Mouse (Mus musculus) erythroid progenitor cell, adult 5-6 weeks (primary cell): ENCODE measurements around the gene Capns1. TPM values are rescaled to one million over a fixed set of nuclear protein-coding genes. Genes with fewer than 3 reads are reported as not detected.
"Not testable (repeated sequence)": the region's sequence is repeated elsewhere in the genome, so short reads cannot be mapped to it uniquely, and the experiment has no call there.

ENCODE experiments used
- ATAC-seq: replicated peaks from 2 replicates; pipeline ENCODE4 v1.8.0; 2016; ENCODE audit warnings: moderate number of reproducible peaks, mild to moderate bottlenecking, moderate TSS enrichment, inconsistent platforms; ENCODE audit not compliant: poor library complexity, low FRiP score, severe bottlenecking
- total RNA-seq, 2 experiments: library from RNA; stranded (forward) in 1 of 2; stranded (reverse) in 1 of 2; fragments of 150-400 nt in 1 of 2; fragments of 186-747, 209-891 nt in 1 of 2; gene quantifications; 2 replicates each; pipeline versions ENCODE4 v1.2.3 to v1.2.4; 2015 to 2017; ENCODE audit warnings: low replicate concordance in 2 of 2

Capns1 gene
- total RNA-seq, 2 experiments from 2014 or later: 66.3 to 161 TPM

DNA sequence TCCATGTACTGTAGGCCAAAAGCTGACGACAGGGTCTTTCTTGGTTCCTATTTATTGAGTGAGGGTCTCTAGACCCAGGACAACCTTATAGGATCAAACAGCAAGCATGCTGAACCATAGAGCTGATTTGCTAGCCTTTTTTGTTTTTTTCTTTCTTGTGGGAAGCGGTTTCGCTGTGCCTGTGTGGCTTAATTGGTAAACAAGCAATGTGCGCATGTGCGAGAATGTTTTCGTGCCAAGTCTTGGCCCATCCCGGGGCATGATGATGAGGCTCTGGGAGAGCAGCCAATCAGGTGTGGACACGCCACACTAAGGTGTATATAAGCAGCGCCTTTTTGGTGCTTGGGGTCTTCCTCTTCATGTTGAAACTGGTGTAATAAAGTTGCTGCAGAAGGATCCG, 16.7 kb downstream of the Capns1 start:
- not testable (repeated sequence) for ATAC-seq

DNA sequence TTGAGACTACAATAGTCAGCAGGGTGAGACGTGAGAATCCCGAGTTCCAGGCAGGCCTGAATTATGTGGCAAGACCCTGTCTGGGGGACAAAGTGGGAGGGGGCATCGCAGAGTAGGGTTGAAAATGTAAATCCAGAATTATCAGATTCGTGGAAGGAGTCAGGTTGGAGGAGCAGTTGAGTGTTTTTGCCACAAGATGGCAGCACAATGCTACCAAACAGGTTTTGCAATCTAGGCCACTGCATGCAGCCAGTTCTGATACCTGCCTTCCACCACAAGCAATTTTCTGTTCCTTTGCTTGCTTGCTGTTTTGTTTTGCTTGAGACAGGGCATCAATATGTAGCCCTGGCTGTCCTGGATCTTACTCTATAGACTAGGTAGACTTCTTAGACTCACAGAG, 17.3 kb downstream of the Capns1 start:
- peak; percentile 65 for ATAC-seq

DNA sequence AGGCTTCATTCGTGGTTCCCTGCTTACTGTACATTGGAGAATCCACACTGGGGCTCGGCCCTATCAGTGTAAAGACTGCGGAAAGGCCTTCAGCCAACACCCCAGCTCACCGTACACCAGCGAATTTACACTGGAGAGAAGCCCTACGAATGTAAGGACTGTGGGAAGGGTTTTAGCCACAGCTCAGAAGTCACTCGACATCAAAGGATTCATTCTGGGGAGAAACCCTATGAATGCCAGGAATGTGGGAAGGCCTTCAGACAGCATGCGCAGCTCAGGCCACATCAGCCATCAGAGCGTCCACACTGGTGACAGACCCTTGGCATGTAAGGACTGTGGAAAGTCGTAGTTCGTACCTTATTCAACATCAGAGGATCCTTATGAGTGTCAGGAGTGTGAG, 20.4 kb downstream of the Capns1 start:
- ATAC-seq: no peak

DNA sequence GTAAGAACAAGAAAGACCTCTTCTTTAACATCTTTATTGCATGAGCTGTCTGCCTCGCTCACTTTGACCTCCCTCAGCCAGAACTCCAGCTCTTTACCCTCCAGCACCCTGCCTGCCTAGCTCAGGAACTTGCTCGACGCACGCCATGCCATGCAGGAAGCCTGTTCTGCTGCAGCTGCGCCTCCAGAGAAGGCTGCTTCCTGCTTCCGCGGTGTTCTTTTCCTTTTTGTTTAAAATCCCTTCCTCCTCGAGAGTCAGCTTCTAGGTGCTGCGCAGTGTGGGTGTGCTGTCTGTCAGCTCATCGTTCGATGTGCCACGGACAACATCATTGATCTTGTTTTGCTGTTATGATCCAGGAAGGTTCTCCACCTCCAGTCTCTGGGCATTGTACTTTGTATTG, 22.1 kb downstream of the Capns1 start:
- ATAC-seq: no peak

DNA sequence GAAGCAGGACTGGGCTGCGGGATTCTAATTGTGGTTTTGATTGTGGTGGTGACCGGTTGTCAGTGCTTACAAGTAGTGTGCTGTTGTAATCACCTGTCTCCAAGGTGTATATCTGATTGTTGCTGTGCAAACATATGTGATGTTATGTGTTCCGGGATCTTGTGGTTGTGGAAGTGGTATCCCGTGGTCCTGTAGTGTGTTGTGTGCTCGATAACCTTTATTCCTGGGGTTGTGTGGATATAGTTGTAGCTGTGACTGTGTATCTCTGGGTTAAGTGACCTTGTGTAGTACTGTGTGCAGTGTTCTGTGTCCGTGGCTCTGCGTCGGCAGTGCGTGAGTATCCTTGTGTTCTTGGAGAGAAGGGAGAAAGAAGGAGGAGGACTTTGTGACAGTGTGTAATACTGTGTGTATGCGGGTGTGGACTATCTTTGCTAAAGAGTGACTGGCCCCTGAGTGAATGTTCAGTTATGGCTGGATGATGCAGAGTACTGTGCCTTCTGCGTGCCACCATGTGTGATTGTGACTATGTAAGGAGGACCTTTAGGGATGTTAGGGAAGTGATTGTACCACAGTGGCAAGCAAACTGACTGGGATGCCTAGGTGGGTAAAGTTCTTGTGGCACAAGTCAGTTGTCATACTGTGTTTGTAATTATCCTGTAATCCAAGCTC, 28.2 kb downstream of the Capns1 start:
- ATAC-seq: peak; percentile 22

DNA sequence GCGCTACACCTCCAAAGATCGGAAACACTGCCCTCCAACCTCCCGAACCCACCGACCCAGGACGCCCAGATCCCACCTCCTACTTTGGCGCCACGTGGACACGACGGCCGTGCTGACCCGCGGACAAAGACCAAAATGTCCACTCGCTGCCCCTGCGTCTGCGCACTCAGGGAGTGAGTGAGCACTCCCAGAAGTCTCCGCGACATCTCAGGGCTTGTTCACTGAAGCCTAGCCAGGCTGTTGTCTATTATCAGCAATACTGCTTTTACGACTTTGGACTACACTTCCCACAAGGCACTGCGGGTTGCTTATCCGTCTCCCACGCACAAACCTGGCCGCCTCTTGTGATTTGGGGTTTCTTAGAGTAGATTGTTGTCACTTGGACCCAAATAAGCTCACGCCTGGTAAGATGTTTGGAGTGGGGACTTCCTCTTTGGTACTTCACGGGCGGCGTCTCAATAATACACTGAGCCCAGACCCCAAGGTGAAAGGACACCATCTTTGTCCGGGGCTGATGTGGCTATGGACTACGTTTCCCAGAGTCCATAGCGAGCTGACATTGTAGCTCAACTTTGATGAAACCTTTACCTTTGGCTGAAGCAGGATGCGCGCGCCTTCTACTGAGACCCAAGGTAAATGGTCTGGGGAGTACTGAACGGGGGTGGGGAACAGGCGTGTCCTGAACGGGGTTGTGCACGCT, 28.9 kb downstream of the Capns1 start, which contains the start of gene Zfp146:
TSS of gene Zfp146 (minus strand) at position 168 of the 700 bp plus-strand sequence.
- peak; percentile 95 for ATAC-seq

DNA sequence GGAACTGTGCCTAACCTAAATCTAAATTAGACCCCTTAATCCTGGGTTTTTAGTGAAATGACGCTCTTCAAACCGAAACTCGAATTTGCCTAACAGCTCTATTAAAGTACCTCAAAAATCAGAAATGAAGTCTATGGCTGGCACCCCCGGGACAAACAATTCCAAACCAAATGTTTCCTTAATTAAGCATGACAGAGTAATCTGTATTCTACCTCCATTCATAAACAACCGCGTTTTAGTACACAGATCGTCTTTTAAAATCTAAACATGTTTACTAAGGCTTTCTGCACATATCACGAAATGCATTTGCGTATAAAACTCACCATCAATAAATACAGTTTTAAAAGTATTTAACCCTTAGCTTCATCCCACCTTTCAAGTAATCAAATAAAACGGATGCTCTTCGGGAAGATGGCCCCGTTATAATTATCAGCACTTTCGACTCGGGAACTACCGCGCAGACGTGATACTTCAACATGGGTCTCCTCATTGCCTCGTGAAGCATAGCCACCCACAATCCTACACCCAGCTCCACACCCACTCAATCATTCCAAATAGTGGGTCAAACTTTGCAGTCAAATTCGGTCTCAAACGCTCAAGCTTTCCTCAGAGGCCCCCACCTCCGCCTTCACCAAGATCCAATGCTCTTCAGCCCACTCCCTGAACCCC, 29.6 kb downstream of the Capns1 start:
- ATAC-seq: peak; percentile 37

DNA sequence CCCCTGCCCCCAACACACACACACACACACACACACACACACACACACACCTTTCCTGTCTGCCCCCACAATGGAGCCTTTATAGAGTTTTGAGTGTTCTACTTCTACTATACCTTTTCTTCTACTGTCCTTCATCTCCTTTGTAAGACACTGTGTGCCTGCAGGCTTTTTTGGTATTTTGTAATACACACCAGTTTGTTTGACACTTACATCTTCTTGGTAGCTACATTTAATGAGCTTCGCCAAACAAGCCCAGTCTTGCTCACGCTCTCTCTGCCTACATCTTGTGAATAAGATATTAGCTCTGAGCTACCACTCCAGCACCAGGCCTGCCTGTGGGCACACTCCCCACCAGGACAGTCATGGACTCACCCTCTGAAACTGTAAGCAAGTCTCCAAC, 33.9 kb downstream of the Capns1 start:
- ATAC-seq: no peak

DNA sequence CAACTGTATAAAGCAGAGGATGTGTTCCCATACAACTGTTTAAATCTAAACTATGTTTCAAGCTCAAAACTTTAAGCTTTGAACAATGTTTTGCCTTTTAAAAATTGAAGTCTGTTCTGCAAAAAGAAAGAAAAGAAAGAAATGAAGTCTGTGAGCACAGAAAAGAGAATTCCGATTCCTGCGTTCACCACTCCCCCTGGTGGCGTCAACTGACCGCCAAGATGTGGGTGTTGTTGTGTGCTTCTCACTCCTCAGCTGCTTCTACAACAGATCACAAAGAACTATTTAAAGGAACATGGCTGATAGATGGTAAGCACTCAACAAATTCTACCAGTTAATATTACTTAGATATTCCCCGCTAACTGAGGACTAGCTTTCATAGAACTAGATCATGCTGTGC, 35.5 kb downstream of the Capns1 start:
- ATAC-seq: no peak

DNA sequence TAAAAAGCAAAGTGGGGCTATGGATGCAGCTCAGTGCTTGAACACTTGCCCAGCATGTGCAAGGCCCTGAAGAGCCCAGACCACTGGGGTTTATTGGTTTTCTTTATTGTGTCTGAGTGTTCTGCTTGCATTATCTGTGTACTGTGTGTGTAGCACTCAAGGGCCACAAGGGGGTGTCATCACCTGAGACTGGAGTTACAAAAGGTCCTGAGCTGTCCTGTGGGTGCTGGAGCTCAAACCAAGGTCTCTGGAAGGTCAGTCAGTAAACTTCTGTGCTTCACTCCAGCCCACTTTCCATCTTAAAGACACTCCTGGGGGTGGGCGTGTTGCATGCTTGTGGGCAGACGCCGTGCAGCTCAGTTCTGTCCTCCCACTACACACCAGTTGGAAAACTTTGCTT, 43.1 kb downstream of the Capns1 start:
- no peak for ATAC-seq

DNA sequence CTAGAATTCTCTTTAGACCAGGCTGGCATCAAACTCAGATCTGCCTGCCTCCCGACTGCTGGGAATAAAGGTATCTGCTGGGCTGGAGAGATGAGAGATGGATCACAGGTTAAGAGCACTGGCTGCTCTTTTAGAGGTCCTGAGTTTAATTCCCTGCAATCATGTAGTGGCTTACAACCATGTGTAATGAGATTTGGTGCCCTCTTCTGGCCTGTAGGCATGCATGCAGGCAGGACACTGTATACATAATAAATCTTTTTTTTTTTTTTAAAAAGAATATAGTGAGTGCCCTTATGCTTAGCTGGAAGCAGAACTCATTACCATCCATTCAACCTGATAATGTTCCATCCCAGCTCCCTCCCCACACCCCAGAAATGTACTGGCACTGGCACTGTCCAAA, 44.6 kb downstream of the Capns1 start:
- no peak for ATAC-seq

DNA sequence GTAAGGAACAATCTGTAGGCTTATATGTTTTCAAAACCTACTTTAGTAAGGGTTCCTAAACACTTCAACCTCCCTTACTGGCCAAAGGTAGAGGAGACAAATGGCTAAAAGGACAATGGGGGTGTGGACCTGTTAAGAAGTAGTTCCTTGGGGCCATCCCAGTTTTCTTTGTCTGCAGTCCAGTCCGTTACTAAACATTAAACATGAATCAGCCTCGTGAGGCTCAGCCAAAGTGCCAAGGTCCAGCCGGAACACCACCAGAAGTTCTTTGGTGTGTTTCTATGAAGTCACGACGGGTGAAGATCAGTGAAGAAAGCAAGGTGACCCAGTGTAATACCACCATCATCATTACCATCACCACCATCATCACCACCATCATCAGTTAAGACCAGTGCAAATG, 51.6 kb downstream of the Capns1 start:
- no peak for ATAC-seq

DNA sequence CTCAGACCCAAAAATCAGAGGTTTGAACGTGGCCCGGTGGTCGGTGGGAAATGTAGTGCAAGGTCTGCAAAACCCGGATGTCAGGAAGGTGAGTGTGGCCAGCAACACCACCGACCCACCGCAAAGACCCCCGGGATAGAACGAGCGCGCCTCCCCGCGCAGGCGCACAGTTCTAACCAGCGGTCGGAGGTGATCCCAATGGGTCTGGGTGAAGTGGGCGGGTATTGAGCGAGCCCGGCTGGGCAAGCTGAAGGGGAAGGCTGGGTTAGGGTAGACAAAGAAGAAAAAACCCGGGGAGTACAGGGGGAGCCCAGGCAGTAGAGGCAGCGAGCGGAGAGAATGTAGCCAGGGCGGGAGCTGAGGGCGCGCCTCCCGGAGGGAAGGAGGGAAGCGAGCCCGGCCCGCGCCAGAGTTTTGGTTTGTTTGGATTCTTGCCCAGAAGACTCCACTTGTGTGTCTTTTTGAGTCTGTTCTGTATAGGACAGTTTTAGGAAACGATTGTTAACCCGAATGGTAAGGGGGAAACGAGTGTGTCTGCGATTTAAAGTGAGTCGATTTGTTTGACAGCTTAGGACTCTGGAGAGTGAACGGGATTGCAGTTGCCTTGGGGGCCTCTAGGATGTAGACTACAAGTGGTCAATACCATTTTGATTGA, 54.9 kb downstream of the Capns1 start:
- no peak for ATAC-seq

DNA sequence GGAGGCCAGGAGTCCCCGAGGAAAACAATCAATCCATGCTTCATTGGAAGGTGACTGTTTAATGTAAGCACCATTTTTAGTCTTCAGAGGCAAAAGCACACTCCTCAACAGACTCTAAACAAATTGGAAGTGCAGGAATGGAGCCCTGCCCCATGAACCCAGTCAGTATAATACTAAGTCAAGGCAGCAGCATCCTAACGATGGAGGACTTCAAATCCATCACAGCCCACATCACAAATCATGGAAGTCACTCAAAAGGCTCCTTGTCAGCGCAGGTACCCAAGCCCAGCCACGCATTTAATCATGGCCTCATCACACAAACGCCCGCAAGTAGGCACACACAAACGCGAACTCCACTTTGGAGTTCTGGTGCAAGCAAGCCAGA, 55.4 kb downstream of the Capns1 start:
- no peak for ATAC-seq

Other genes with a start within 250 kb of the Capns1 start
- 4.0 and 4.2 TPM in 2 replicates for gene Zfp74, start 244.7 kb downstream of the Capns1 start, total RNA-seq (2015; ENCODE audit: low replicate concordance)
- gene Zfp74, start 244.7 kb downstream of the Capns1 start, total RNA-seq (2017; ENCODE audit: low replicate concordance): 0.98 and 2.6 TPM in 2 replicates
- gene Zfp568, start 214.9 kb downstream of the Capns1 start, total RNA-seq (2015; ENCODE audit: low replicate concordance): 2.5 and 5.4 TPM in 2 replicates
- 4.1 and 4.2 TPM in 2 replicates for gene Zfp568, start 214.9 kb downstream of the Capns1 start, total RNA-seq (2017; ENCODE audit: low replicate concordance)
- gene Zfp14, start 147.4 kb downstream of the Capns1 start, total RNA-seq (2015; ENCODE audit: low replicate concordance): 1.1 TPM in 1 of 2 replicates, not detected in the other
- 0.39 TPM in 1 of 2 replicates, not detected in the other for gene Zfp14, start 147.4 kb downstream of the Capns1 start, total RNA-seq (2017; ENCODE audit: low replicate concordance)
- gene Zfp82, start 125.9 kb downstream of the Capns1 start, total RNA-seq (2015; ENCODE audit: low replicate concordance): 0.84 and 4.0 TPM in 2 replicates
- 0.64 and 2.4 TPM in 2 replicates for gene Zfp82, start 125.9 kb downstream of the Capns1 start, total RNA-seq (2017; ENCODE audit: low replicate concordance)
- not detected in 2 replicates for gene Gm26920, start 108.4 kb downstream of the Capns1 start, total RNA-seq (2015; ENCODE audit: low replicate concordance)
- not detected in 2 replicates for gene Gm26920, start 108.4 kb downstream of the Capns1 start, total RNA-seq (2017; ENCODE audit: low replicate concordance)
- 2.1 and 2.5 TPM in 2 replicates for gene Zfp566, start 108.3 kb downstream of the Capns1 start, total RNA-seq (2015; ENCODE audit: low replicate concordance)
- gene Zfp566, start 108.3 kb downstream of the Capns1 start, total RNA-seq (2017; ENCODE audit: low replicate concordance): not detected in 2 replicates
- gene Zfp260, start 104.0 kb downstream of the Capns1 start, total RNA-seq (2015; ENCODE audit: low replicate concordance): 16.2 and 26.8 TPM in 2 replicates
- gene Zfp260, start 104.0 kb downstream of the Capns1 start, total RNA-seq (2017; ENCODE audit: low replicate concordance): 2.7 and 3.0 TPM in 2 replicates
- 5.4 and 7.9 TPM in 2 replicates for gene Zfp382, start 76.9 kb downstream of the Capns1 start, total RNA-seq (2015; ENCODE audit: low replicate concordance)
- gene Zfp382, start 76.9 kb downstream of the Capns1 start, total RNA-seq (2017; ENCODE audit: low replicate concordance): 4.0 and 6.0 TPM in 2 replicates
- 21.3 and 48.2 TPM in 2 replicates for gene Zfp146, start 29.1 kb downstream of the Capns1 start, total RNA-seq (2015; ENCODE audit: low replicate concordance)
- 33.2 and 35.6 TPM in 2 replicates for gene Zfp146, start 29.1 kb downstream of the Capns1 start, total RNA-seq (2017; ENCODE audit: low replicate concordance)
- gene Cox7a1, start 14.7 kb downstream of the Capns1 start, total RNA-seq (2015; ENCODE audit: low replicate concordance): not detected in 2 replicates
- not detected in 2 replicates for gene Cox7a1, start 14.7 kb downstream of the Capns1 start, total RNA-seq (2017; ENCODE audit: low replicate concordance)
- gene Polr2i, start 33.1 kb upstream of the Capns1 start, total RNA-seq (2015; ENCODE audit: low replicate concordance): 18.4 and 35.0 TPM in 2 replicates
- gene Polr2i, start 33.1 kb upstream of the Capns1 start, total RNA-seq (2017; ENCODE audit: low replicate concordance): 0.76 and 26.8 TPM in 2 replicates
- 10.9 and 33.9 TPM in 2 replicates for gene Tbcb, start 33.5 kb upstream of the Capns1 start, total RNA-seq (2015; ENCODE audit: low replicate concordance)
- 15.0 and 29.7 TPM in 2 replicates for gene Tbcb, start 33.5 kb upstream of the Capns1 start, total RNA-seq (2017; ENCODE audit: low replicate concordance)
- gene Ovol3, start 36.9 kb upstream of the Capns1 start, total RNA-seq (2015; ENCODE audit: low replicate concordance): not detected in 2 replicates
- gene Ovol3, start 36.9 kb upstream of the Capns1 start, total RNA-seq (2017; ENCODE audit: low replicate concordance): not detected in 2 replicates
- gene Thap8, start 81.3 kb upstream of the Capns1 start, total RNA-seq (2015; ENCODE audit: low replicate concordance): not detected in 2 replicates
- not detected in 2 replicates for gene Thap8, start 81.3 kb upstream of the Capns1 start, total RNA-seq (2017; ENCODE audit: low replicate concordance)
- gene Wdr62, start 81.6 kb upstream of the Capns1 start, total RNA-seq (2015; ENCODE audit: low replicate concordance): 42.8 and 71.4 TPM in 2 replicates
- 26.2 and 31.1 TPM in 2 replicates for gene Wdr62, start 81.6 kb upstream of the Capns1 start, total RNA-seq (2017; ENCODE audit: low replicate concordance)
- not detected in 2 replicates for gene Clip3, start 92.9 kb upstream of the Capns1 start, total RNA-seq (2015; ENCODE audit: low replicate concordance)
- not detected in 2 replicates for gene Clip3, start 92.9 kb upstream of the Capns1 start, total RNA-seq (2017; ENCODE audit: low replicate concordance)
- 2.5 and 11.3 TPM in 2 replicates for gene Alkbh6, start 109.9 kb upstream of the Capns1 start, total RNA-seq (2015; ENCODE audit: low replicate concordance)
- gene Alkbh6, start 109.9 kb upstream of the Capns1 start, total RNA-seq (2017; ENCODE audit: low replicate concordance): 4.2 TPM in 1 of 2 replicates, not detected in the other
- not detected in 2 replicates for gene Syne4, start 116.0 kb upstream of the Capns1 start, total RNA-seq (2015; ENCODE audit: low replicate concordance)
- gene Syne4, start 116.0 kb upstream of the Capns1 start, total RNA-seq (2017; ENCODE audit: low replicate concordance): not detected in 2 replicates
- gene E130208F15Rik, start 122.9 kb upstream of the Capns1 start, total RNA-seq (2015; ENCODE audit: low replicate concordance): not detected in 2 replicates
- 0.39 TPM in 1 of 2 replicates, not detected in the other for gene E130208F15Rik, start 122.9 kb upstream of the Capns1 start, total RNA-seq (2017; ENCODE audit: low replicate concordance)
- 2.5 TPM in 1 of 2 replicates, not detected in the other for gene Sdhaf1, start 125.1 kb upstream of the Capns1 start, total RNA-seq (2015; ENCODE audit: low replicate concordance)
- gene Sdhaf1, start 125.1 kb upstream of the Capns1 start, total RNA-seq (2017; ENCODE audit: low replicate concordance): 0.45 and 0.64 TPM in 2 replicates
- gene Lrfn3, start 164.0 kb upstream of the Capns1 start, total RNA-seq (2015; ENCODE audit: low replicate concordance): not detected in 2 replicates
- not detected in 2 replicates for gene Lrfn3, start 164.0 kb upstream of the Capns1 start, total RNA-seq (2017; ENCODE audit: low replicate concordance)
- 243 and 282 TPM in 2 replicates for gene Tyrobp, start 214.9 kb upstream of the Capns1 start, total RNA-seq (2015; ENCODE audit: low replicate concordance)
- gene Tyrobp, start 214.9 kb upstream of the Capns1 start, total RNA-seq (2017; ENCODE audit: low replicate concordance): 60.1 and 77.1 TPM in 2 replicates
- 3.6 and 18.0 TPM in 2 replicates for gene Hcst, start 221.0 kb upstream of the Capns1 start, total RNA-seq (2015; ENCODE audit: low replicate concordance)
- 4.1 TPM in 1 of 2 replicates, not detected in the other for gene Hcst, start 221.0 kb upstream of the Capns1 start, total RNA-seq (2017; ENCODE audit: low replicate concordance)
- 7.2 and 20.1 TPM in 2 replicates for gene Nfkbid, start 222.9 kb upstream of the Capns1 start, total RNA-seq (2015; ENCODE audit: low replicate concordance)
- 2.6 and 4.1 TPM in 2 replicates for gene Nfkbid, start 222.9 kb upstream of the Capns1 start, total RNA-seq (2017; ENCODE audit: low replicate concordance)
- not detected in 2 replicates for gene Aplp1, start 246.7 kb upstream of the Capns1 start, total RNA-seq (2015; ENCODE audit: low replicate concordance)
- gene Aplp1, start 246.7 kb upstream of the Capns1 start, total RNA-seq (2017; ENCODE audit: low replicate concordance): not detected in 2 replicates